Mouse (Mus musculus): ENCODE results near the gene Snd1.
A peak's percentile ranks its signal among the peaks of the same experiment; 100 is the strongest.
"Not testable (repeated sequence)": the region's sequence is repeated elsewhere in the genome, so short reads cannot be mapped to it uniquely, and the experiment has no call there.

Snd1 gene

GRCm38 (mm10) chr6:28486471-28486870 is 11.5 kb downstream of the Snd1 start:
- DNase-seq: no peak

GRCm38 (mm10) chr6:28486905-28487304 is 12.0 kb downstream of the Snd1 start:
- no peak for DNase-seq

- peak in 1 of 2 experiments; percentile 53 for DNase-seq
Observed at GRCm38 (mm10) chr6:28488204-28488851, 13.4 kb downstream of the Snd1 start.

GRCm38 (mm10) chr6:28490612-28491011 is 15.7 kb downstream of the Snd1 start:
- DNase-seq: no peak

GRCm38 (mm10) chr6:28491198-28491597 is 16.3 kb downstream of the Snd1 start:
- no peak for DNase-seq

- peak in 1 of 2 experiments; percentile 12 for DNase-seq
Observed at GRCm38 (mm10) chr6:28497837-28498236, 22.9 kb downstream of the Snd1 start.

- no peak for DNase-seq
Observed at GRCm38 (mm10) chr6:28502576-28502975, 27.6 kb downstream of the Snd1 start.

GRCm38 (mm10) chr6:28503148-28503547 is 28.2 kb downstream of the Snd1 start:
- DNase-seq: no peak

- DNase-seq: no peak
Observed at GRCm38 (mm10) chr6:28504611-28505010, 29.7 kb downstream of the Snd1 start.

GRCm38 (mm10) chr6:28507759-28508158 is 32.8 kb downstream of the Snd1 start:
- DNase-seq: no peak

GRCm38 (mm10) chr6:28514195-28514594 is 39.3 kb downstream of the Snd1 start:
- DNase-seq: no peak

GRCm38 (mm10) chr6:28514830-28515350 is 40.0 kb downstream of the Snd1 start:
- no peak for DNase-seq

- DNase-seq: no peak
Observed at GRCm38 (mm10) chr6:28516618-28517017, 41.7 kb downstream of the Snd1 start.

- no peak for DNase-seq
Observed at GRCm38 (mm10) chr6:28517050-28517449, 42.1 kb downstream of the Snd1 start.

- no peak for DNase-seq
Observed at GRCm38 (mm10) chr6:28519426-28519825, 44.5 kb downstream of the Snd1 start.

- DNase-seq: not testable (repeated sequence)
Observed at GRCm38 (mm10) chr6:28520787-28521186, 45.8 kb downstream of the Snd1 start.

- DNase-seq: no peak
Observed at GRCm38 (mm10) chr6:28521416-28521815, 46.5 kb downstream of the Snd1 start.

GRCm38 (mm10) chr6:28525589-28525988 is 50.6 kb downstream of the Snd1 start:
- DNase-seq: no peak

- DNase-seq: no peak
Observed at GRCm38 (mm10) chr6:28527459-28527858, 52.5 kb downstream of the Snd1 start.

- DNase-seq: no peak
Observed at GRCm38 (mm10) chr6:28528208-28528607, 53.3 kb downstream of the Snd1 start.

GRCm38 (mm10) chr6:28536464-28536863 is 61.5 kb downstream of the Snd1 start:
- no peak for DNase-seq

- DNase-seq: no peak
Observed at GRCm38 (mm10) chr6:28537851-28538527, 63.0 kb downstream of the Snd1 start.

- no peak for DNase-seq
Observed at GRCm38 (mm10) chr6:28542298-28542701, 67.4 kb downstream of the Snd1 start.

- DNase-seq: no peak
Observed at GRCm38 (mm10) chr6:28546943-28547342, 72.0 kb downstream of the Snd1 start.

Data from kidney, postnatal 25 days (tissue).